Mouse (Mus musculus): ENCODE measurements around the gene Dynll2. TPM values are rescaled to one million over a fixed set of nuclear protein-coding genes. Genes with fewer than 3 reads are reported as not detected.
"Not testable (repeated sequence)": the region's sequence is repeated elsewhere in the genome, so short reads cannot be mapped to it uniquely, and the experiment has no call there.

Dynll2 gene
- polyA plus RNA-seq, 1 experiment = 71.1 TPM

DNA sequence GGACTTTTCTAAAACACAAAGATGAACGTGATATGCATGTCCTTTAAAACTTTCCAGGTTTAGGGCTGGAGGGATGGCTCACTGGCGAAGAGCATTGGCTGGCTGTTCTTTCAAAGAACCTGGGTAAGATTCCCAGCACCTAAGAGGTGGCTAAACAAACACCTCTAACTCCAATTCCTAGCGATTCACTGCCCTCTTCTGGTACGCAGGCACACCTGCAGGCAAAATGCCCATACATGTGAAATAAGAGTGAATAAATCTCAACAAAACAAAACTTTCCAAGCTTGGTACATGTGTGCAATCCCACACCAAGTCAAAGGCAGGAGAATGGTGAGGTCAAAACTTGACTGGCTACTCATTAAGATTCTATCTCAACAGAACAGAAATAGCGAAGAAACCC lies 12.4 kb upstream of the Dynll2 start:
- WGBS = 93% methylated on average over 5 of the region's 5 CpGs

DNA sequence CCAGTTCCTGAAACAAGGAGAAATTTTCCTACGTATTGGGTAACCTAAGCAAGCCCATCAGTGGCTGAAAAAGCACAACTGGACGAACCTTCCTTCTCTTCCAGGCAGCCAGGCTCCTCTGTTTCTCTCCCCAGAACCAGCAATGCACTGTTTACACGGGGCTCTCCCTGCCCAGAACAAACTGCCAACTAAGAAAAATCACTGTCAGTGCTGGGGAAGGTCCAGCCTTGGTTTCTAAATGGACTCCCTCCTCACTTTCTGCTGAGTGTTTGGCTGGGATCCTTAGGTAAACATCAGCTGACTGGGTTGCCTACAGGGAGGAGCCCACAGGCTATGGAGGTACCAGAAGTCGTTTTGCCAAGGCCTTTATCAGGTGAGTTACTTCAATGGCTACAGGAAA lies 4.5 kb upstream of the Dynll2 start:
- DNase-seq (ENCODE audit: low read depth, low spot score) = no peak
- WGBS = 32% methylated on average over 4 of the region's 4 CpGs

More for the DNA sequence above, 12.4 kb upstream of the Dynll2 start:
- no peak for DNase-seq (ENCODE audit: low read depth, low spot score)

DNA sequence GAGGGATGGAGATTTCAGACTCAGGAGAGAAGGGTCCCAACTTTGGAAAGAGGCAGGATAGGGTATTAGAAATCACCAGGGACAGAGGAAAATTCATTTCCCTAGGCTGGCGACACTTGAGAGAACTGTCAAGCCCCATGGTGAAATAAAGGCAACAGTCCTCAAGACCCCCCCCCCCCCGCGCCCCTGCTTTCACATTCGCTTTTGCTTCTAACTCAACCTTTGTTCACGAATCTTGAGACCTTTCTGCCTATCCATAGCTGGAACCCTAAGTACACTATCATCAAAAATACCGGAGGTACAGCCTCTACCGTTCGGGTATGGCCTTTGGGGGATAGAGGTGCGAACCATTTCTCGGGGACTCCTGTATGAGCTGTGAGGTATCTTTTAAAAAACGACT lies 528 bp upstream of the Dynll2 start:
- 63% methylated on average over 11 of the region's 11 CpGs for WGBS
- DNase-seq (ENCODE audit: low read depth, low spot score) = no peak

DNA sequence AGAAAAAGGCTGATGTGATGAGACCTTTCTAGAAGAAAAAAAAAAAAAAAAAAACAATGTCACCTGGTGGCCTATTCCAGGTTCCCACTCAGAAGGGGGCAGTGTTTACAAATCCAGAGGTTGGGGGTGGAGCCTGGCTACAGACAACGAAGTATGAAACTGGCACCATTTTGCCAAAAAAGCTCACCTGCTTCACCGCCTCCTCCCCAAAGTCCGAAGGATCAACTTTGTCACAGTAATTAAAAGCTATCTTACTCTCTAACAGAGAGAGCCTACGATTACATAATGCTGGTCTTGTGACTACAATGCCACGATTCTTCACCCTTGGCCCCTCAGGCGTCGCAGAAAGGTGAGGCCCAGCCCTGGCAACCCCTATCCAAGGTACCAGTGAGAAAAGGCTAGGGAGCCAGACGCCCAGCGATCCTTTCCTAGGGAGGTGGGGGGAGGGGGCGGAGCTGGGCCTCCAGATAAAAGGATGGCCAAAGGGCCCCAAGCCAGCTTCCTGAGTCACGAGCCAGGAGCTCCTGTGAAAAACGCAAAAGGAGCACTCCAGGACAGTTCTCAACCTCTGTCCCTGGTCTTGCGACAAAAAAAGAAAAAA lies 1.1 kb downstream of the Dynll2 start:
- WGBS = 1% methylated on average over 13 of the region's 13 CpGs
- no peak for DNase-seq (ENCODE audit: low read depth, low spot score)

DNA sequence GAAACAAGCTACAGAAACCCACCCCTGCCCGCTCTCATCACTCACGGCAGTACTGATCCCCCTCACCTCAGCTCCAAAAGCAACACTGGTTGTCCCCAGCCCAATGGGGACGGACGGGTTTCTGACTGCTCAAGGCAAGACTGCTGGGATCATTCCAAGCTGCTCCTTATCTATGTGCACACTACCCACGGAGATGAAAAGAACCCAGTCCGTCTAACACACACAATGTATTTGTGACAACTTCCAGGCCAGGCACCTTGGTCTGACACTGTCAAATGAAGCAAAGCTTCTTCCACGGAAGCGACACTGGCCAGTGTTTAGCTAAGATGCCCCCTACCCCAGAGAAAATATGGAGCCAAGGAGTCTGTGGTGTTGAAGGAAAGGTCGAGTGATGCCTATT lies 1.7 kb downstream of the Dynll2 start:
- DNase-seq (ENCODE audit: low read depth, low spot score) = no peak
- WGBS = 22% methylated on average over 9 of the region's 9 CpGs

DNA sequence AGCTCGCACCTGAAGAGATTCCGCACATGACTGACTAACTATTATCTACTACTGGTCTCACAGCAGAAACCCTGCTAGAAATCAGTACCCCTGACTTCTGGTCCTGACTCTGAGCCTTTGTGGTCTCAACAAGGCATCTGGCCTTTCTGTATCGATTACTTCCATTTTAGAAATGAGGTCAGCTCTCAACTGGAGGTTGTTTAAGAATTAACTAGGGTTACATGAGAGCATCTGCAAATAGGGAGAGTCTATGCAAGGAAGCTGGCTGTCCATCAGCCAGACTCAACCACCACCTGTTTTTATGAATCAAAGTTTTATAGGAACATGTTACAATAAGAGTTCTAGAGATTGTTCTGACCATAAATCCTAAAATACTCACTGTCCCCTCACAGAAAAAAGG lies 2.8 kb downstream of the Dynll2 start:
- 61% methylated on average over 3 of the region's 3 CpGs for WGBS
- DNase-seq (ENCODE audit: low read depth, low spot score) = no peak

DNA sequence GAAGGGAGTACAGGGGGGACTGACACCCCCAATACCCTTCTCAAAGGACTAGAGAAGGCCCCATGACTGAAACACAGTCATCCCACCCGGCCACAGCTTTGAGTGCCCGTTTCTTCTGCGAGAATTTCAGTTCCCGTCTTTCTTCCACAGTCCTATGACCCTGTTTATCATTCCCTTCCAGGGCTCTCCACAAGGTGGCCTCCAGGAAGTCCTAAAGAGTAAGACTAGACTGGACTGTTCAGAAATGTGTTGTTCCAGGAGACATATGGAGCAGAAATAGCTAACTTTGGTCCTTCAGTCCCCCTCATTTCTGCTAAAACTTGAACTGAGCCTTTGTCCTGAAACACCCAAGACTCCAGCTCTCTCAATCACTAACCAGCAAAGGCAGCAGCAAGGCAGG lies 8.4 kb downstream of the Dynll2 start:
- WGBS = 64% methylated on average over 4 of the region's 4 CpGs
- DNase-seq (ENCODE audit: low read depth, low spot score) = no peak

DNA sequence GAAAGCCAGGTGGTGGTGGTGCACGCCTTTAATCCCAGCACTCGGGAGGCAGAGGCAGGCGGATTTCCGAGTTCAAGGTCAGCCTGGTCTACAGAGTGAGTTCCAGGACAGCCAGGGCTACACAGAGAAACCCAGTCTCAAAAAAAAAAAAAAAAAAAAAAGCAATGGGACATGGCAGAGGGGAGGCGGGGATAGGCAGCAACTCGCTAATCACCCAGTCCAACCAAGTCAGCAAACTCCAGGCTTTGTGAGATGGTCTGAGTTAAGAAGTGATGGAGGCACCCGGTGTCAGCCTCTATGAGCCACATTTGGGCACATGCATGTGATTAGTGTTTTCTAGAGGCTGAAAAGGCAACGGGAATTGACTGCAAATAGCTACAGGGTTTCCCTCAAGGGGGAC lies 10.3 kb downstream of the Dynll2 start:
- 83% methylated on average over 8 of the region's 8 CpGs for WGBS
- not testable (repeated sequence) for DNase-seq (ENCODE audit: low read depth, low spot score)

DNA sequence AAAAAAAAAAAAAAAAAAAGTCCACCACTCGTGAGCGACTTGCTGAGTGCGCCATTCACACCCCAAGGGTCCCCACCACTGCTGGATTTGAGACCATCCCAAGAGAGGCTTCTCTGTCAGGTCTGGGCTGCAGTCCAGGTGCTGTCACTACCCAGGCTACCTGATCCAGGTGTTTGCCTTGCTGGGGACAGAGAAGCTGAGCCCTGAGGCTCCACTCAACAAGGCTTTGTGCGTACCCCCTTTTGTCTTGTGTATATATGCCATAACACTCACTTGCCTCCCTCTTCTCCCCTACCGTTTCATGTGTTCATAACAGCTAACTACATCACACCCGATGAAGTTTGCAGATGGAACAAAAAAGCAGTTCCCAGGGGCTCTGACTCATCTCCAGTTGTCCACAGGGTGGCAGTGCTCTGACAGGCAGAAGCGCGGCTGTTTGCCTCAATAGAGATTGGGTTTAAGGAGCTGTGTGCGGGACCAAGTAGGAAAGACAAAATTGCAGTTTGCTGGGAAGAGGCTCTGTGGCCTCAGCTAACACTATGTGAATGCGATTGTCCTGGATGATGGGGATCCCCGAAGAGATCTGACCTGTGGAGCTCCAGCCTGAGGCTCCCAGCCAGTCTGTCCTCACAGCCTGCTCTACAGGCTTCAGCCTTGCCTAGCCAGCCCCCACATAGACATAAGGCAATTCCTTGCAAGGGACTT lies 12.7 kb downstream of the Dynll2 start:
- WGBS = 10% methylated on average over 11 of the region's 11 CpGs

DNA sequence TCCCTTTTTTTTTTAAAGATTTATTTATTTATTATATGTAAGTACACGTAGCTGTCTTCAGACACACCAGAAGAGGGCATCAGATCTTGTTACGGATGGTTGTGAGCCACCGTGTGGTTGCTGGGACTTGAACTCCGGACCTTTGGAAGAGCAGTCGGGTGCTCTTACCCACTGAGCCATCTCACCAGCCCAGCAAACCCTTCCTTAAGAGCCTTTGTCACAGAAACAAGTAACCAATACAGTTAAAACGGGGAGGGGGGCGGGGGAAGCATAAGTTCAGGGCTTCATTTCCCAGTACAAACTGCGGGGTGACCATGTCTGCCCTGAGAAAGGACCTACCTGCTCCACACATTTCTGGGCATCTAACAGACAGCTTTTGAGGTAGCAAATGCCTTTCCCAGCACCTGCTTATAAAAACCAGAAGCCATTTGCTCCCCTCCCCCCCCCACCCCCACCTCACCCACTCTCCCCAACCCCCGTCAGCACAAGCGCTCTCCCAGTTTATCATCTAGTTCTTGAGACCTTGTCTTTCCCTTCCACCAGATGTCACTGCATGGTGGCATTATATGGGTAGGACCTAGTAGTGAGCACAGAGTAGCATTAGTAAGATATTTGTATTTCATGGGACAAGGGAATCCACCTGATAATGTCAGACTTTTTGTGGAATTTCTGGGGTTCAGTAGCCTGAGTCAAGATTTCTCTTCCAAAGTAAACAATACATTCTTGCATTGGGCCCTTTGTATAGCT lies 13.6 kb downstream of the Dynll2 start:
- WGBS = 33% methylated on average over 10 of the region's 10 CpGs
- no peak for DNase-seq (ENCODE audit: low read depth, low spot score)

More for the DNA sequence above, 12.7 kb downstream of the Dynll2 start:
- DNase-seq (ENCODE audit: low read depth, low spot score) = no peak

DNA sequence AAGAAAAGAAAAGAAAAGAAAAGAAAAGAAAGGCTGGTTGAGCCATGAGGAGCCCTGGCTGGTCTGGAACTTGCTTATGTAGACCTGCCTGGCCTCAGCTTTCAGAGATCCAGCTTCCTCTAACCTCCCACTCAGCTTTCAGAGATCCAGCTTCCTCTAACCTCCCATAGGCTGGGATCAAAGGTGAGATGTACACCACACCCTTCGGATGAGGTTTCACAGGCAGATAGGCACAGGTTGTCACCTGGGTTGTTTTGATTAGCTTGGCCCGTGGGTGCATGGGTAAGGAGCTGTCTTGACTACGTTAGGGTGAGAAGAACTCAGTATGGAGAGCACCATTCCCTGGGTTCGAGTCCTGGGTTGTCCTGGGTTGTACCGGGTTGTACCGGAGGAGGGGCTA lies 14.5 kb downstream of the Dynll2 start:
- no peak for DNase-seq (ENCODE audit: low read depth, low spot score)
- 40% methylated on average over 6 of the region's 6 CpGs for WGBS

DNA sequence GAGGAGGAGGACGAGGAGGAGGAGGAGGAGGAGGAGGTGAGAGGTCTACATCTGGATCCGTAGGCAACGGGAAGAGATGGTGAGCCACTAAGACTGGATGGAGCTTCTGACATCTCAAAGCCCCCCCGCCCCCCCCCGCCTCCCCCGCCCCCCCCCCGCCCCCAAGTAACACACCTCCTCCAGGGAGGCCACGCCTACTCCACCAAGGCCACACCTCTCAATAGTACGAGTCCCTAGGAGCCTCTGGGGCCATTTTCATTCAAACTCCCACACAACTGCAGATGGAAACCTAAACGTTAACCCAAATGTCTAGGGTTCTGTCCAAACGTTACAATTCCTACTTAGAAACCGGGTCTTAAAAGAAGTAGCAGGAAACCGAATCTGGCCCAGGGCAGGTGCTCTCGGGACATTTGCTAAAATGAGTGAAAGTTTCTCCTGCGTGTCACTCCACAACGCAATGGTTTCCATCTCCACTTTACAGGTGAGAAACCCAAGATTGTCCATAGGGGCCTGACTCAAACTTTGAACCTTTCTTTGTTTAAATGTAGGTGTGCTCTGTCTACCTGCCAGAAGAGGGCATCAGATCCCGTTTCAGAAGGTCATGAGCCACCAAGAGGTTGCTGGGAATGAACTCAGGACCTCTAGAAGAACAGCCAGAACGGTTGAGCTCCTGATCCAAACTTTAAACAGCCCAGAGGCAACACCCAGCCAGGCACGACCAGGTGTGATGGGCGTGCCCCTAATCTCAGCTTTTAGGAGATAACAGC lies 18.8 kb downstream of the Dynll2 start:
- WGBS = 8% methylated on average over 19 of the region's 20 CpGs
- no peak for DNase-seq (ENCODE audit: low read depth, low spot score)

DNA sequence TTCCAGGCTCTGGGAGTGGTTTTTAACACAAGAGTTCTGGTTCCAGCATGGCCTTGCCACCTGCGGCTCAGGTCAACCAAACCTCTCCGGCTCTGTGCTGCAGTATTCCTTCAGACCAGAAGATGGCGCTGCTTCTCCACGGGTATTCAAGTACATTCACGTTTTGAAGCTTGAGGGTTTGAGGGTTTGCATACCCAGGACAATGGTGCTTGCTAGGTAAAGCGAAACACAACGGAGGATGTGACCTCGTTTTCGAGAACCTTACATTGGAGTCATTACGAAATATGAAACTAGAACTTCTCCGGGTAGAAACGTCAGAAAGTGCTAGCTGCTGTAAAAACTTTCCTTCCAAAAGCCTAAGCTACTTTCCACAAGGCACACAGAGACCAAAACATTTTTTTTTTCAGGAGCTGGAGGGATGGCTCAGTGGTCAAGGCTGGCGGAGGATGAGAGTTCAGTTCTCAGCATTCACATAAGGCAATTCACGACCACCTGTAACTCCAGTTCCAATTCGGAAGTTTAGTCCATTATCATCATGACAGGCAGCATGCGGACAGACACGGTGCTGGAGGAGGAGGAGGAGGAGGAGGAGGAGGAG lies 19.5 kb downstream of the Dynll2 start:
- 1% methylated on average over 17 of the region's 17 CpGs for WGBS
- DNase-seq (ENCODE audit: low read depth, low spot score) = no peak

DNA sequence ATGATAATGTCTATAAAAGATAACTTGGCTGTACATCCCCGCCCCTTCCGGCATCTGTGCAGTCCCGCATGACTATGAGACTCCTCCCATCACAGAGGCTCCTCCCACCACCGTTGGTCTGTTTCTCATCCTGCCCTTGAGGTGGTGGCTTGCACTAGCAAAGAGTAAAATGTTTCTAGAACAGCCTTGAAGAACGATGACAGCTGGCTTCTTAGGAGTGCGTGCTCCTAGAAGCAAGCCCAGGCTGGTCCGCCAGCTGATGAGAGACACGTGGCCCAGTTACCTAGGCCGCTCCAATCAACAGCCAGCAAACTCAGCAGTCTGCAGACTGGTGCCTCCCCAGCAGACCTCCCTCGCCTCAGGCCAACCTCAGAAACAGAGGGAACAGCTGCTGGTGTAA lies 21.1 kb downstream of the Dynll2 start:
- WGBS = 35% methylated on average over 10 of the region's 10 CpGs
- no peak for DNase-seq (ENCODE audit: low read depth, low spot score)

DNA sequence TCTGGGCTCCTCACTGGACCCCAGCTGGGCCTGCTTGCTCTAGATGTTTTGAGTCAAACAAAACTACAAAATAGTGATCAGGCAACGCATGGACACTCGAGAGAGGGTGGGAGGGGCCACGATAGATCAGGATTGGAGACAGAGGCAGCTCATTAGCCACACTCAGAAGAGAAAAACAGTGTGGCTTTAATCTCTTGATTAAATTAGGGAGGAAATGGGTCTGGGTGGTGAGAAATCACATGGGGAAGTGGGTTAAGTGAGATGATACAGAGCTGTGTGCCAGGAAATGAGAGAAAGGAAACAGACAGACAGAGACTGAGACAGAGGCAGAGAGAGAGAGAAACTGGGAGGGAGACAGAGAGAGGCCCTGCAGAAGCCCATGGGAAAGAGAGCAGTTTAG lies 22.0 kb downstream of the Dynll2 start:
- DNase-seq (ENCODE audit: low read depth, low spot score) = no peak
- 67% methylated on average over 3 of the region's 3 CpGs for WGBS

DNA sequence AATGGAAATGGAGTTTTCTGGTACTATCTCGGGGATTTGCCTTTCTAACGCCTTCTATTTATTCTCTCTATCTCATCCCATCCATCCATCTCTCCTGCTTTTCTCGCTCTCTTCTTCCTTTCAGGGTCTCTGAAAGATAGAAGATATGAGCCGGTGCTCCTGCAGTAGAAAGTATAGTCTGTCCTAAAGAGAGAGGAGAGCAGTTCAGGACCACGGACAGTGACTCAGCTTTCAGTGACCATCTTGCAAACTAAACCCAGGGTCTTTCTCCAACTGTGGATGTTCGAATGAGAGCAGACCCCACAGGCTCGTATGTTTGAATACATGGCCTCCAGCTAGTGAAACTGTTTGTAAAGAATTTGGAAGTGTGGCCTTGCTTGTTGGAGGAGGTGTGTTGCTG lies 30.3 kb downstream of the Dynll2 start:
- DNase-seq (ENCODE audit: low read depth, low spot score) = no peak
- 31% methylated on average over 7 of the region's 7 CpGs for WGBS

DNA sequence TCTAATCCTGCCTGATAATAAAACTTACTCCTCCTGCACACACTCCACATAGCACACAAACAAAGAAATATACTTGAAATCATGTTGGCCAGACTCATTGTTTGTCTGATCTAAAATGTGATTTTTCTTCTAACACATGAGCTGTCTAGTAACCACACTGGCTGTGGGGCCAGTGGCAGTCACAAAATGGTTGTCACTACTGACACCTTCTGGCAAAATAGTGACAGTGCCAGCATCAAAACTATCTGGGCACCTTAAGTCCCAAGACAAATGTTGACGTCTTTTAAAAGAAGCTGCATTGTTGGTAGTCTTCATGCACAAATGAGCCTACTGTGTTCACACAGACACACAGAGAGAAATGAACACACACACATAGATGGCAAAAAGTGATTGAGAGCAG lies 32.2 kb downstream of the Dynll2 start:
- 0% methylated on average over 1 of the region's 1 CpGs for WGBS
- no peak for DNase-seq (ENCODE audit: low read depth, low spot score)

DNA sequence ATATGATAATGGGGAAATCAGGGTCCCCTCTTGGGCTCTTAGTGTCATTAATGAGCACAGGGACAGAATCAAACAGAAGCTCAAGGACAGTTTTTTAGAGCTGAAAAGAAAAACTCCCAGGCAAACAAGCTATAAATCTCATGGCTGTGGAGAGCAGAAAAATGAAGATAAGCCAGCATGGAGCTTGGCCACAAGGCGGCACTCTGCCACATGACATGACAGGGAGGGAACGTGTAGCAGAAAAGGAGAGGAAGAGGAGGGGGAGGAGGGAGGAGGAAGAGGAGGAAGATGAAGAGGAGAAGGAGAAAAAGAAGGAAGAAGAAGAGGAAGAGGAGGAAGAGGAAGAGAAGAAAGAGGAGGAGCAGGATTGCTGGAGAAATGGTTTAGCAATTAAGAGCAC lies 37.3 kb downstream of the Dynll2 start:
- DNase-seq (ENCODE audit: low read depth, low spot score) = no peak

DNA sequence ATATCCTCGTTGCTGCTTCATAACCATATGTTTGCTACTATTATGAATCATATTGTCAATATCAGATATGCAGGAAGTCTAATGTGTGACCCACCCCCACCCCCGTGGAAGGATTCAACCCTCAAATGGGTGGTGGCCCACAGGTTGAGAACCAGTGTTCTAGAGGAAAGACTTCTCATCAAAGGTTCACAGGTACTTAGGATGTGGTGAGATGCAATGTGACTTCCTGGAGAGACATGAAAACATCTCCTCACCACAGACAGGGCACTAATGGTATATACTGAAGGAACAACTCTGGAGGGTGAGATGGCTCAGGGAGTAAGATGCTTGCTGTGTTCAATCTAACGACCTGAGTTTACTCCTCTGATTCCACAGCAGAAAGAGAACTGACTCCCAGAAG lies 51.9 kb downstream of the Dynll2 start:
- WGBS = 53% methylated on average over 3 of the region's 3 CpGs
- DNase-seq (ENCODE audit: low read depth, low spot score) = no peak

More for the DNA sequence above, 37.3 kb downstream of the Dynll2 start:
- 0% methylated on average over 2 of the region's 2 CpGs for WGBS

DNA sequence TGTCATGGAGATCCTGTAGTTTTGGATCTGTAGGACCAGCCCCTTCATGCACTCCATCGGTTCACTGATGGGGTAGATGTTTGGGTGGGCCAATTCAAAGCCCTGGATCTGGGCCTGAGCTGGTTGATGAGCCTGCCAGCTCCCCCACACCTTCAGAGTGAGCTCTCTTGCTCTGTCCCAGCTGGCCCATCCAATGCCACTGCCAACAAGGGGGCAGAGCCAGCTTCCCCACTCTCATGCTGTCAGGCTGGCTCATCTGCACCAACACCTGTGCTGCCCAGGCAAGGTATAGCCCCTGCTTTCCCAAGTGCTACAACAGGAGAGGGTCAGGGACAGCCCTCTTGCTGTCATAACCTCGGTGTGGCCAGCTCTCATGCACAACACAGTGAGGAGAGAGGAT lies 53.6 kb downstream of the Dynll2 start:
- DNase-seq (ENCODE audit: low read depth, low spot score) = no peak
- WGBS = 74% methylated on average over 2 of the region's 2 CpGs
